Mouse (Mus musculus): ENCODE data around the gene Bach2. TPM values are rescaled to one million over a fixed set of nuclear protein-coding genes. Genes with fewer than 3 reads are reported as not detected.

Bach2 gene
- polyA plus RNA-seq, 1 experiment from 2014 or later: 9.8 TPM

DNA sequence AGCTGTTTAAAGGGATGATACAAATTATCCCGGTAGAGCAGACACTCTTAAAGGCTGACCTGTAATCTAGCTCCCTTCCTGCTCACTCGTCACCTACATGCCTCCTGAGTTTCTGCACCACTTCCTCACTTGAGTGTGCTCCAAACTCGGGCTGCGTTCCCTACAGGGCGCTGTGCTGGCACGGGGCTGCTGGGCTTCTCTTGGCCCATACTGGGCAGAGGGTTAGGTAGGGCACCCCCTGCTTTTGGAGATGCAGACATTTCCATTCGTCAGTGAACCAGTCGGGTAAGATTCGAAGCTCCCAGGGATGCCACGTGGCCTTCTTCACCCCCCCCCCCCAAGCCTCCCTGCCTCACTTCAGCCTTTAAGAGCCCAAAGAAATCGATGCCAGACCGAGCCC is 19.1 kb downstream of the Bach2 start:
- Histone ChIP-seq H3K9ac (no peak overlapping the region), H3K9me3 (no peaks in the 10 kb centered on the region), H3K4me2 (no peak overlapping the region), H3K27me3 (no peaks in the 10 kb centered on the region), H3K4me3 (no peak overlapping the region), H3K4me1 (peaks cover 10% of the 10 kb centered on the region), H3K27ac (no peak overlapping the region), H3K36me3 (0 out of 2 replicates have a peak, but pooled peaks cover 3% of the 10 kb centered on the region)
- ATAC-seq (ENCODE audit: insufficient number of reproducible peaks, insufficient read depth, low FRiP score, low TSS enrichment, low read depth): no peak
- WGBS: 65% methylated on average over 12 of the region's 12 CpGs

DNA sequence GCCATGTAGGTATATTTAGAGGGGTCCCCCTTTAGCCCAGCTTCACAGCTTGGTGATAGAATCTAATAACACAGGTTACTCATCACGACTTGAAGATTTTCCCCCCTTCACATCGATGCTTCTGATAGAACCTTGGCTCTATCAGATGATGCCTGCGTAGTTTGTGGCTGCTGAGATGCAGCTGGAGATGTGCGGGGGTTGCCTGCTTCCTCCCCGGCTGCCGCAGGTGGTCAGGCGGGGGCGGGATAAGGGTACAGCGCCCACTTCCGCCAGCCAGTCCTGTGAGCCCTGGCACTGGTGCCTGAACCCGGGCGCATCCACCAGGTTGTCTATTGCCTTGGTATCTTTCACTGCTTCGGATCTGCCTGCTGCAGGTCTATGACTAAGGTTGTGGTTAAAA is 19.5 kb downstream of the Bach2 start:
- 88% methylated on average over 13 of the region's 13 CpGs for whole genome bisulfite sequencing
- peaks cover 14% of the 10 kb centered on the region for H3K4me1 ChIP-seq
- no peak overlapping the region for H3K4me3 ChIP-seq
- H3K9me3 ChIP-seq: no peaks in the 10 kb centered on the region
- no peak overlapping the region for H3K27ac ChIP-seq
- ATAC-seq (ENCODE audit: insufficient number of reproducible peaks, insufficient read depth, low FRiP score, low TSS enrichment, low read depth): 0 out of 2 replicates have a peak, but pooled peaks have one; percentile 20
- H3K9ac ChIP-seq: no peak overlapping the region
- H3K27me3 ChIP-seq: no peaks in the 10 kb centered on the region
- H3K36me3 ChIP-seq: 0 out of 2 replicates have a peak, but pooled peaks cover 3% of the 10 kb centered on the region
- no peak overlapping the region for H3K4me2 ChIP-seq

DNA sequence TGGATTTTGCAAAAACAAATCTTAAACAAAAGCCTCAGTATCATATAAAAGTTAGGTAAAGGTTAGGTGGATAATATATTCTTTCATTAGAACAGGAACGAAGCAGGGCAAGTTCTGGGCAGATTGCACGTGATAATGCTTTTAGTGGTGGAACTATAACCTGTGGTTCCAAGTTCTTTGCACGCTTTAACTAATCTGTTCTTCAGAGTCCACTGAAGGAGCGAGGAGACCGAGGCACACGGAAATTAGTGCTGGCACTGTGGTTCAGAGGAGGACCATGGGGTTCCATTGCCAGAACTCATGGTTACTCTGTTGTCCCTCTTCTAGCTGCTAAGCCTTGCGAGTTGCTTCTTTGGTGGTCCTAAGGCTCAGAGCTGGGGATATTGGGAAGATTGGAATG is 20.0 kb downstream of the Bach2 start:
- Histone ChIP-seq H3K4me1 (peaks cover 19% of the 10 kb centered on the region), H3K27ac (no peak overlapping the region), H3K4me2 (no peak overlapping the region), H3K27me3 (no peaks in the 10 kb centered on the region), H3K36me3 (0 out of 2 replicates have a peak, but pooled peaks cover 3% of the 10 kb centered on the region), H3K9me3 (no peaks in the 10 kb centered on the region), H3K4me3 (no peak overlapping the region), H3K9ac (no peak overlapping the region)
- 91% methylated on average over 7 of the region's 7 CpGs for WGBS
- ATAC-seq (ENCODE audit: insufficient number of reproducible peaks, insufficient read depth, low FRiP score, low TSS enrichment, low read depth): no peak

DNA sequence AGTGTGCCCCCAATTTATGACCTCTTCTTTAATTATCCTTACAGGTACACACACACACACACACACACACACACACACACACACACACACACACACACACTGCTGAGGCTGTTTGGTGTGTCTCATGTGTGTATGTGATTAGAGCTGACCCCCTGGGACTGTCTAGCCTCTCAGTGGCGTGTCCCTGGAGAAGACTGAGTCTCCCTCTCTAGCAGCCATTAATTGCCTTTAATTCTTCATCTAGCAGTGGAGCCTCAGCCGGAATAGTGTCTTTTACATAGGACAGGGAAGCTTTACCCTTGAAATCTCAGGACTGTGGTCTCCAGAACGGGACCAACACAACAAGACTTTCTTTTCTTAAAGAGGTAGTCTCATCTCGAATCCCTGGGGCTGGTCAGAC is 22.3 kb downstream of the Bach2 start:
- Histone ChIP-seq H3K27ac (no peak overlapping the region), H3K4me2 (no peak overlapping the region), H3K9ac (no peak overlapping the region), H3K4me1 (peaks cover 41% of the 10 kb centered on the region), H3K4me3 (no peak overlapping the region), H3K36me3 (0 out of 2 replicates have a peak, but pooled peaks cover 3% of the 10 kb centered on the region), H3K27me3 (no peaks in the 10 kb centered on the region), H3K9me3 (no peaks in the 10 kb centered on the region)
- WGBS: 71% methylated on average over 4 of the region's 4 CpGs
- no peak for ATAC-seq (ENCODE audit: insufficient number of reproducible peaks, insufficient read depth, low FRiP score, low TSS enrichment, low read depth)

DNA sequence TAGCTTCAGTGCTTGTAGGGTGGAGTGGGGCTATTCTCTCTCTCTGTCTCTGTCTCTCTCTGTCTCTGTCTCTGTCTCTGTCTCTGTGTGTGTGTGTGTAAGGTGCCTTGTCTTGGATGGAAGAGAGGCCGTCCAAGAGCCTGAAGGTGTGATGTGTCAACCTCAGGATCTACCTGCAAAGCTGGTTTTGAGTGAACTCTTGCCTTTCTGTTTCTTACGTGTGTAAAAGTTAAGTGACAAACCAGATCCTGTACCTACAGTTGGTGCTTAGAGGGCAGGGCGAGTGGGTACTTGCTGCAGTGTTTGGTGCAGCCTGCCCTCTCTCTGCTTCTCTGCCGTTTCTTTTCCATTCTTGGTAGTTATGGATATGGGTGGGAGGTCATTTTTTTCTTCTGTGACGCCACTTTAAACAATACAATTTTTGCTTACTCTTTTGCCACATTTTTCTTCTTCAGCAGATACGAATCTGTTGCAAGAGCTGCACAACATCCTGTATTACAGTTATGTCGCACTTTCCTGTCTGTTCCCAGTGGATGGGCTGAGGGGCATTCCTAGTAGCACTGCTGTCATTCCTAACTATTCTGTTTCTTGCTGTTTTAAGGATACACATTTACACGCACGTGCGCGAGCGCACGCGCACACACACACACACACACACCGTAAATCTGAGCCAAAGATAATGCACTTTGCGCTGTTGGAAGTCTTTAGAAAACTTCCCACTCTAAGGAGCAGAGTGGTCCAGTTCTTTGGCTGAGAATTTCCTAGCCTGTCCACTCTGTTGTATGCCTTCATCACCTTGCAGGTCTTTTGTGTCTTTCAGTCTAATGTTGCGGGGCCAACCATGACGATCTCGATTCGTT is 24.5 kb downstream of the Bach2 start:
- 84% methylated on average over 20 of the region's 20 CpGs for WGBS
- no peaks in the 10 kb centered on the region for H3K9me3 ChIP-seq
- peaks cover 51% of the 10 kb centered on the region for H3K4me1 ChIP-seq
- no peak for ATAC-seq (ENCODE audit: insufficient number of reproducible peaks, insufficient read depth, low FRiP score, low TSS enrichment, low read depth)
- no peak overlapping the region; the same call in 1 of the 2 replicates for H3K27ac ChIP-seq
- no peaks in the 10 kb centered on the region for H3K27me3 ChIP-seq
- H3K4me3 ChIP-seq: no peak overlapping the region
- H3K4me2 ChIP-seq: no peak overlapping the region
- no peak overlapping the region for H3K9ac ChIP-seq
- H3K36me3 ChIP-seq: 0 out of 2 replicates have a peak, but pooled peaks cover 3% of the 10 kb centered on the region

- H3K4me1 ChIP-seq: peaks cover 51% of the 10 kb centered on the region
- no peaks in the 10 kb centered on the region for H3K9me3 ChIP-seq
- H3K9ac ChIP-seq: no peak overlapping the region
- no peak for ATAC-seq (ENCODE audit: insufficient number of reproducible peaks, insufficient read depth, low FRiP score, low TSS enrichment, low read depth)
- no peak overlapping the region; the same call in 1 of the 2 replicates for H3K27ac ChIP-seq
- 0 out of 2 replicates have a peak, but pooled peaks cover 3% of the 10 kb centered on the region for H3K36me3 ChIP-seq
- H3K4me3 ChIP-seq: no peak overlapping the region
- WGBS: 64% methylated on average over 10 of the region's 10 CpGs
- no peaks in the 10 kb centered on the region for H3K27me3 ChIP-seq
- no peak overlapping the region for H3K4me2 ChIP-seq
Measured at GRCm38 (mm10) chr4:32263685-32264038, 25.1 kb downstream of the Bach2 start.

DNA sequence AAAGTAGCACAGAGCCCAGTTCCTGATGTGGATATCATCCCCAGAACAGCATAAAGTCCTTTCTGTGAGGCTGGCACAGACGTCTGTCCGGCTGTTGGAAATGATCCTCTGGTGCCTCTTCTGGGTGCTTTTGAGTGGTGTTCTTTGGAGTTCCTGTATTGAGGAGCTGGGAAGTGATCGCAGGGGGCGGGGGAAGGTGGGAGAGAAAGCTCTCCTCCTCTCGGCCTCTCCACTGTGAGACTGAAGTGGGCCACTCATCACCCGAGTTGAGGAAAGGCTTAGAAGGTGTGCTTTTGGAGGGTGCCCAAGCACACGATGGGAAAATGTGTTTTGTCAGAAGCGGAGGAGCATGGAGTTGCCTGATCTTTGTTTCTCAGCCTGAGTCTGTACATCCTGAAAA is 26.3 kb downstream of the Bach2 start:
- WGBS: 54% methylated on average over 8 of the region's 8 CpGs
- H3K36me3 ChIP-seq: no peaks in the 10 kb centered on the region
- ATAC-seq (ENCODE audit: insufficient number of reproducible peaks, insufficient read depth, low FRiP score, low TSS enrichment, low read depth): no peak
- H3K4me3 ChIP-seq: no peak overlapping the region
- no peak overlapping the region for H3K9ac ChIP-seq
- H3K27me3 ChIP-seq: no peaks in the 10 kb centered on the region
- peaks cover 51% of the 10 kb centered on the region for H3K4me1 ChIP-seq
- no peak overlapping the region for H3K4me2 ChIP-seq
- H3K9me3 ChIP-seq: no peaks in the 10 kb centered on the region
- H3K27ac ChIP-seq: peak overlapping the region; percentile 39

DNA sequence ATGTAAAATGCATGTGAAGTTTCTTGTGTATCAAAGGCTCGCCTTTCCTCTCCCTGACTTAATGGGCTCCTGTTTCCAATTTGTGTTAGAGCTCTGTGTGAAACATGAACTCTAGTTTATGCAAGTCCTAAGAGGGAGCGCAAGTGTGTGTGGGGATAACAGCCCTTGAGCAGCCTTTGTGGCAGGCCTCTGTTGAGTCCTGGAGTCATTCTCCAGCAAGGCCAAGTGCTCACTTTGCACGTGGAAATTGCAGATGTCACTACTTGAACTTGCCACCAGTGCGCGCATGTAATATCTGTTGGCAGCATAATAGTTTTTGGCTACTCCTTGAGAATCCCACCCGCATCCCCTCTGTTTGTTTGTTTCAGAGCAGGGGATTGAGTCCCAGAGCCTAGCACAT is 28.1 kb downstream of the Bach2 start:
- peaks cover 46% of the 10 kb centered on the region for H3K4me1 ChIP-seq
- H3K27me3 ChIP-seq: no peaks in the 10 kb centered on the region
- H3K9ac ChIP-seq: no peak overlapping the region
- no peaks in the 10 kb centered on the region for H3K9me3 ChIP-seq
- H3K27ac ChIP-seq: peak overlapping the region; percentile 84
- 18% methylated on average over 6 of the region's 6 CpGs for WGBS
- H3K36me3 ChIP-seq: no peaks in the 10 kb centered on the region
- no peak overlapping the region for H3K4me3 ChIP-seq
- no peak overlapping the region for H3K4me2 ChIP-seq
- peak; percentile 71; the same call in 1 of the 2 replicates for ATAC-seq (ENCODE audit: insufficient number of reproducible peaks, insufficient read depth, low FRiP score, low TSS enrichment, low read depth)

DNA sequence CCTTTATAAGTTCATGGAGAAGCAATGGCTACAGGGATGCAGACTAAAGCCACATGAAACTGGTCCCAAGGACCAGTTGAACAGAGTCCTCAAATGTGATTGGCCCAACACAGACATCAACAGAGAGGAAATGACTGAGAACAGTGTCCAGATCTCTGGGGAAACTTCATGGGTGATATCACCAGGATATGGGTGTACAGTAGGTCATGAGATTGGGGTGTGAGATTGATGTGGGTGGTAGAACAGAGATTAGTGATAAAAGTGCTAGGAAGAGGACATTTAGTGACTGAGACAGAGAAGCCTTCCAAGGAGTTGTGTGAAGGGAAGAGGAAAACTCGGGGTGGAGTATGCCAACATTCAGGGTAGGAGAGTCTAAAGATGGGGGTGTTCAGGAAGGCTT is 29.4 kb downstream of the Bach2 start:
- 95% methylated on average over 1 of the region's 1 CpGs for WGBS
- H3K9me3 ChIP-seq: no peaks in the 10 kb centered on the region
- no peak for ATAC-seq (ENCODE audit: insufficient number of reproducible peaks, insufficient read depth, low FRiP score, low TSS enrichment, low read depth)
- H3K27ac ChIP-seq: no peak overlapping the region
- no peak overlapping the region for H3K4me2 ChIP-seq
- H3K27me3 ChIP-seq: no peaks in the 10 kb centered on the region
- peaks cover 42% of the 10 kb centered on the region for H3K4me1 ChIP-seq
- H3K36me3 ChIP-seq: no peaks in the 10 kb centered on the region
- no peak overlapping the region for H3K4me3 ChIP-seq
- no peak overlapping the region for H3K9ac ChIP-seq

- H3K9me3 ChIP-seq: no peaks in the 10 kb centered on the region
- peaks cover under 1% of the 10 kb centered on the region for H3K4me1 ChIP-seq
- 80% methylated on average over 5 of the region's 5 CpGs for WGBS
- H3K27me3 ChIP-seq: no peaks in the 10 kb centered on the region
- no peak for ATAC-seq (ENCODE audit: insufficient number of reproducible peaks, insufficient read depth, low FRiP score, low TSS enrichment, low read depth)
- H3K9ac ChIP-seq: no peak overlapping the region
- no peak overlapping the region for H3K27ac ChIP-seq
- no peak overlapping the region for H3K4me3 ChIP-seq
- no peak overlapping the region for H3K4me2 ChIP-seq
- H3K36me3 ChIP-seq: no peaks in the 10 kb centered on the region
Measured at GRCm38 (mm10) chr4:32272398-32272797, 33.8 kb downstream of the Bach2 start.

DNA sequence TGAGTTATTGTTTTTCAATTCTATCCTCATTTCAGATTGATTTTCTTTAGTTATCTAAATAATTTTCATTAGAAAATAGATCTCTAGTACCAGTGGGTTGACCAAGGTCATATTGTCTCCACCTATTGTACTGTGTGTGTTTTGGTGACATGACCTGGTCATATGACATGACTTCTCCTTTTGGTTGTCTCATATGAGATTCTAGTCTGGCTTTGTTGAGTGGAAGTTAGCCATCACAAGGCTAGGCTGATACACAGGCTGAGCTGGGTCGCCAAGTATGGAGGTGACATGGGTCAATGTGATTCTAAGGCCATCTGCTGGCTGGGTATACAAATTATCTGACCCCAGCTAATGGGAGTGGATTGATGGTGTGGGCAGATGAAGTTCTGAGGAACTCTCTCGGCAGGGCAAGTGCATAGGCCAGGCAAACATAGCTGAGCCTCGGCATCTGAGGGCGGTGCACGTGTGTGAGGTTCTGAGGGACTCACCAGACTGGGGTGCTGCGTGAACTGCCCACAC is 36.2 kb downstream of the Bach2 start:
- H3K4me1 ChIP-seq: peaks cover 14% of the 10 kb centered on the region
- no peak overlapping the region for H3K27ac ChIP-seq
- H3K27me3 ChIP-seq: no peaks in the 10 kb centered on the region
- no peak for ATAC-seq (ENCODE audit: insufficient number of reproducible peaks, insufficient read depth, low FRiP score, low TSS enrichment, low read depth)
- WGBS: 93% methylated on average over 6 of the region's 6 CpGs
- H3K4me3 ChIP-seq: no peak overlapping the region
- H3K9ac ChIP-seq: no peak overlapping the region
- no peaks in the 10 kb centered on the region for H3K36me3 ChIP-seq
- H3K9me3 ChIP-seq: no peaks in the 10 kb centered on the region
- H3K4me2 ChIP-seq: no peak overlapping the region

DNA sequence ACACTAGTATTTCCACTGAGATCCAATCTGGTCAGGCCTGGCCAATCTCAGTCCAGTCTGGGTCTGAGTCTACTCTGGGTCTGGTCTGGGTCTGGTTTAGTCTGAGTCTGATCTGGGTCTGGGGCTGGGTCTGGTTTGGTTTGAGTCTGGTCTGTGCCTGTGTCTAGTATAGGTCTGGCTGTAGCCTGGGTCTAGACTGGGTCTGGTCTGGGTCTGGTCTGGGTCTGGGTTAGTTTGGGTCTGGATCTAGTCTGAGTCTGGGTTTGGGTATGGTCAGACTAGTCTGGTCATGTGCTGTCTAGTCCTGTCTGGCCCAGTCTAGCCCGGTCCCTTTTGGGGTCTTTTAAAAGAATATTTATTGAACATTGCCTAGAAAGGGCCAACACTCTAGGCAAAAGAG is 41.2 kb downstream of the Bach2 start:
- H3K4me3 ChIP-seq: no peak overlapping the region
- H3K27me3 ChIP-seq: no peaks in the 10 kb centered on the region
- WGBS: 44% methylated on average over 1 of the region's 1 CpGs
- no peak overlapping the region for H3K4me2 ChIP-seq
- ATAC-seq (ENCODE audit: insufficient number of reproducible peaks, insufficient read depth, low FRiP score, low TSS enrichment, low read depth): no peak
- no peaks in the 10 kb centered on the region for H3K9me3 ChIP-seq
- peak overlapping the region; percentile 66 for H3K27ac ChIP-seq
- H3K4me1 ChIP-seq: peaks cover 24% of the 10 kb centered on the region
- H3K9ac ChIP-seq: no peak overlapping the region
- no peaks in the 10 kb centered on the region for H3K36me3 ChIP-seq
